Mouse (Mus musculus): ENCODE measurements around the gene Kcnc3.

The Kcnc3 gene

GRCm38 (mm10) chr7:44598336-44598735 lies 7.9 kb downstream of the Kcnc3 start:
- no peak for DNase-seq

DNA sequence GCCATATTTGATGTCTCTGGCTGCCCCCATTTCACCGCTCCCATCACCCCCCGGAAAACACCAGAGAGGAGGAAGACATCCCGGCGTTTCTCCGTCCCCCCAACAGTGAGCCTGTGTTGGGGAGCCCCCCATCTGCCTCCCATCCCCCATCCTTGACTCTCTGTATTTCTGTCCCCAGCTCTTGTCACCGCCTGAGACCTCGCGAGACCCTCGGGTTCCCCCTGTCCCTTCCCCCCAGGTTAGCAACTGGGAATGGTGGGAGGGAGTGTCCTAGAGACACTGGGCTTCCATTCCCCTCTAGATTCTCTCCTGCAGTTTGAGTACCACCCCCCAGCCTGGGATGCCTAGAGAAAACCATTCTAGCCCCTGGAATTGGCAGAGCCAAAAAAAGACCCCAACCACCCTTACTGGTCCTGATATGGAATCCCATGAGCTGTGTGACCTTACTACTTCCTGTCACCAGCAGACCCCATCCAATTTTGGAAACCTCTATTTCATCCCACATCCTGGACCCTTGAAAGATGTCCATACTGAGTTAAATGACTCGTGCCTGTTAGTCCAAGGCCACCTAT lies 10.3 kb downstream of the Kcnc3 start:
- no peak for DNase-seq

DNA sequence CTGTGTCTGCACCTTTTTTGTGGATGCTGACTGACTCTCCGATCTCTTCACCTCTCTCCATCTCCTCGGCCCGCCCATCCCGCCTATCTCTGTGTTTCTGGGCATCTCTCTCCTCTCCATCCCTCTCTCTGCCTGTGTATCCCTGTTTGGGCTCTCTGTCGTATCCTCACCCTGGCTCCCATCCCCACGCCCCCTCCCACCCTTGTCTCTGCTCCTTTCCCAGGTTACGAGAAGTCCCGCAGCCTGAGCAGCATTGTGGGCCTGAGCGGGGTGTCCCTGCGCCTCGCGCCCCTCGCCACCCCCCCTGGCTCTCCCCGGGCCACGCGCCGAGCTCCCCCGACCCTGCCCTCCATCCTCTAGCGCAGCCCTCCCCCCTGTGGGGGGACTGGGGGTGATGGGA lies 11.2 kb downstream of the Kcnc3 start:
- DNase-seq: no peak

GRCm38 (mm10) chr7:44602443-44602842 lies 12.0 kb downstream of the Kcnc3 start:
- peak; percentile 68 for DNase-seq

DNA sequence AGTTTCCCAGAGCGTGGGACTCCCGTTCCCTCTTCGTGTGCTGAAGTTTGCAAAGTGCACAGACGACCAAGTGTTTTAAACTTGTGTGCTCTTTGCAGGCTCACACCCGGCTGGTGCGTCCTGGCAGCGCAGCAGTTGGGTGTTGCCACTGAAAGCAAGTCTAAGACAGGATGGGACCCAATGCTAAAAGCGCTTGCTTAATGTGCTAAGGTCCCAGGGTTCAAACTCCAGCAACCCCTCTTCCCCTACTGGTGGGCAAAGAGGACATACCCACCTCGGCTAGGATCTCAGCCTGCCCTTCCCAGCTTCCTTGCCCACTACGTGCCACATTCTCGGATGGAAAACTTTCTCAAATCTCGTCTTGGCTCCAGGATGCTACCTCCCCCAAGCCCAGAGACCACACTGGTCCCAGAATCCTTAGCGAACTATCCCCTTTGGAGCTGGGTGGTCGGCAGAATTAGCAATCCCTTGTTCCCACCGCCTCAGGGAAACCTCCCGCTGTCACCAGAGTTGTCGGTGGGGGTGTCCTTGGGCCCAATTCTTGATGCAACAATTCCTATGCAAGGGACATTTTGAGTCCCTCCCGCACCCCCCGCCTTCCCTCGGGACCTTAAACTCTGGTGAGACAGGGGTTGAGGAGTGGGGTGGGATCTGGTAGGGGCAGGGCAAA lies 12.9 kb downstream of the Kcnc3 start:
- DNase-seq: no peak

GRCm38 (mm10) chr7:44604139-44604606 lies 13.7 kb downstream of the Kcnc3 start:
- peak; percentile 79 for DNase-seq

GRCm38 (mm10) chr7:44604619-44605018 lies 14.2 kb downstream of the Kcnc3 start:
- no peak for DNase-seq

DNA sequence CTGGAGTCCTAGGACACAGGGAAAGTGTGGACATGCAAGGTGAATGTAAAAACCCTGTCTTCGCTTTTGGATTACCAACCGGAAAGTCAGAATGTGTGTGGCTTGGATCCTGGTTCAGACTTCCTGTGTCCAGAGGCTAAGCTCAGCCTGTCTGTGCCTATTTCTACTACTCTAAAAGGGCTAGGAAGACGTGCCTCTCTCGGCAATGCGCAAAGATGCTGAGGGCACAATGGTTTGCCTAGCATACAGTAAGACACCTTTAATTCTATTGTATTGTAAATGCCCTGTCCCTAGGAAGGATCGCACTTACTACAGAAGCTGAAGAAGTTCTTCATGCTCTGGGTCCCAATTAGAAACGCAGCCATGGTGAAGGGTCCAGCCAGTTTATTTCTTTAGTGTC lies 15.0 kb downstream of the Kcnc3 start:
- no peak for DNase-seq

GRCm38 (mm10) chr7:44606171-44606901 lies 15.9 kb downstream of the Kcnc3 start:
- no peak for DNase-seq

DNA sequence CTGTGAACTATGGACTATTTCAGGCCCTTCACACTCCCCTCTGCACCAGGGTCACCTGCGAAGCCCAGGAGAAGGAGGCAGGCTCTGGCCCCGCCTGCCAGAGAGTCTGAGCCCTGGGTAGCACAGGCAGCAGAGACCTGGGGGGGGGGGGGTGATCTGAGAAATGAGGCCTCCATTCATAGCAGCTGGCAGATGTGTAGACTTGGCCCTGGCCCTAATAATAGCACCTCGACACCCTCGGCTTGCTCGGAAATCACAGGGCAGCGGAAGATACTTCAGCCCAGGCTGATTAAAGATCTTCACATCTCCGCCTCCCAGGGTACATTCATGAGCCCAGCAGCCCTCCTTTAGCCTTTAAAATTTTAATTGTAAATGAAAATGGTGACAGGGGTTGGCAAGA lies 21.7 kb downstream of the Kcnc3 start:
- no peak for DNase-seq

DNA sequence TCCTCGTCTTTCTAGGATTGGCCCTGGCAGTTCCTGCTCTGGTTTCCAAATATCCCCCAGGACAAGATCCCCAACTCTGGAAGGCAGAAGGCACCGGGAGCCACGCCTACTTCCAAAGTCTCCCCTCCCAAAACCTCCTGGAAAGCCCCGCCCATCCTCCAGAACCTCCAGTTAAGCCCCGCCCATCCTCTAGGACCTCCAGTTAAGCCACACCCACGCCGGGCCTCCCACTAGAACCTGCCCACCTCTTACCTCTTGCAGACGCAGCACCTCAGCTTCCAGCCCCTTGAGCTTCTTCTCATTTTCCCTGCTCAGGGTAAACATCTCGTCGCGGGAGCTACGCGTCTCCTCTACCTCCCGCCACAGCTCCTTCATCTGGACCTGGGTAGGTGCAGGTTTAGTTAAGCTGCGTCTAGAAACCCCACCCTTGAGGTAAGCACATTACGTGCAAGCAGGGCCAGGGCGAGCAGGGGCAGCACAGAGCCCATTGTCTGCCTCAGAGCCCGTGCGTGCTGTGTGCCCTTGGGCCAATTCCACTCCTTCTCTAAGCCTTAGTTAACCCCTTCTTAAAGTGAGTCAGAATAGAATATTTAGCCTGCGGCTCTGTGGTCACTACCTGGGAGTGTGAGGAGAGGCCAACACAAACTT lies 23.7 kb downstream of the Kcnc3 start:
- peak; percentile 36 for DNase-seq

DNA sequence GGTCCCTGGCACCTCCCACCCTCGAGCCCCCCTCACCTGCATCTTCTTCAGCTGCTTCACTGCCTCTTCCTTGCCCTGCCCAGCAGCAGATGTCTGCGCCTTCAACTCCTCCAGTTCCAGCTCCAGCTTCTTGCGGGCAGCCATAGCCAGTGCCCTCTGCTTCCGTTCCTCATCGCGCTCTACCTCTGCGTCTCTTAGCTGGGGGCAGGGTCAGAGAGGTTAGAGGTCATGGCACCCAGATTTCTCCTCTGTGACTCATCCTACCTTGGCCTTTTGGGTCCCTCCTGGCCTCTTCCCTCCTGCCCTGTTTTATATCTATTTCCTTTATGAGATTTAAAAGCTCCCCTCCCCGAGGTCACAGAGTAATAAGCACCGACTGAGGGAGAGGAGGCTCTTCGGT lies 24.8 kb downstream of the Kcnc3 start:
- DNase-seq: no peak

DNA sequence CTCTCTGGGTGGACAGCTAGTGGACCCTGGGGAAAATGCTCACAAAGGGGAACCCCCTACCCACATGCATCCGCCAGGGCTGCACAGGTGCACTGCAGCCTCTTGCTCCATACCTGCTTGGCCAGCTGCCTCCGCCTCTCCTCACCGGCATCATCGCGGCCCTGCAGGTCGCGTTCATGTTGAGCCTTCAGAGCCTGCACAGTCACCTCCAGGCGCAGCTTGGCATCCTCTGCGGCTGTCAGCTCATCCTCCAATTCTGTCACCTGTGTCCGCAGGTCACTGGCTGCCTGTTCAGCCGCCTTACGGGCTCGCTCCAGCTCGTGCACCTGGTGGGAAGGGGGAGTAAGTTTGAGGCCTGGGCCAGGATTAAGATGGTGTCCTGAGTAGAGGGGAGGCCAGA lies 25.5 kb downstream of the Kcnc3 start:
- DNase-seq: no peak

GRCm38 (mm10) chr7:44617059-44617458 lies 26.6 kb downstream of the Kcnc3 start:
- DNase-seq: no peak

- no peak for DNase-seq
Observed at GRCm38 (mm10) chr7:44623714-44624542, 33.5 kb downstream of the Kcnc3 start.

- DNase-seq: no peak
Observed at GRCm38 (mm10) chr7:44624543-44624826, 34.0 kb downstream of the Kcnc3 start.

DNA sequence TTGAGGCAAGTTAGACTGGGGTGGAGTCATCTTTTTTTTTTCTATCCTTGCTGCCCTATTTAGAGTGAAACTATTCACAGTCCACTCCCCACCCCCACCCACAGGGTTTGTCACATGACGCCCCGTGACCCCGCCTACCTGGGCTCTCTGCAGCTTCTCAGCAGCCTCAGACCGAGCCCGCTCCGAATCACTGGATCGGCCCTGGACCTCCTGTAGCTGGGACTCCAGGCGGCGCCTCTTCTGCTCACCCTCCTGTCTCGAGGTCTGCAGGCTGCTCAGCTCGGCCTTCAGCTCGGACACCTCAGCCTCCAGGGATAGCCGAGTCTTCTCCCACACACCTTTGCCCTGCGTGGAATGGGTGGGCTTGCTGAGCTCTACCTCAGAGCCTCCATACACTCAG lies 34.4 kb downstream of the Kcnc3 start:
- DNase-seq: no peak

- no peak for DNase-seq
Observed at GRCm38 (mm10) chr7:44625241-44626067, 35.0 kb downstream of the Kcnc3 start.

- no peak for DNase-seq
Observed at GRCm38 (mm10) chr7:44626068-44626385, 35.6 kb downstream of the Kcnc3 start.

- DNase-seq: no peak
Observed at GRCm38 (mm10) chr7:44626966-44627365, 36.5 kb downstream of the Kcnc3 start.

- no peak for DNase-seq
Observed at GRCm38 (mm10) chr7:44628402-44629034, 38.1 kb downstream of the Kcnc3 start.

DNA sequence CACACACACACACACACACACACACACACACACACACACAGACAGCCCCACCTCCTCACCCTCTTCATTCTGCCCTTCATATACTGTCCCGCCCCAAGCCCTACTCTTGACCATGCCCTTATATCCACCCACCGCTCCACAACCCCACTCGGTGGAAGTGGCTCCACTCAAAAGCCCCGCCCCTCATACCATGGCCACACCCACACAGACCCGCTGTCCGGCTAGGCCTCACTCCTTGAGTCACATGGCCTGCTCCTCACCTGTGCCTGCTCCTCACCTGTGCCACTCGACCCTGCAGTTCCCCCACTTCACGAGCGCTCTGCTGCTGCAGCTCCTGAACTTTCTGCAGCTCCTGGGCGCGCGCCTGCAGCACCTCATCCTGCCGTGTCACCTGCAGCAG lies 40.0 kb downstream of the Kcnc3 start:
- DNase-seq: no peak

Measured in retina, postnatal 1 day (tissue).